Comparison of ENCODE assay signal across 8 mouse cellular contexts in the genomic region with DNA sequence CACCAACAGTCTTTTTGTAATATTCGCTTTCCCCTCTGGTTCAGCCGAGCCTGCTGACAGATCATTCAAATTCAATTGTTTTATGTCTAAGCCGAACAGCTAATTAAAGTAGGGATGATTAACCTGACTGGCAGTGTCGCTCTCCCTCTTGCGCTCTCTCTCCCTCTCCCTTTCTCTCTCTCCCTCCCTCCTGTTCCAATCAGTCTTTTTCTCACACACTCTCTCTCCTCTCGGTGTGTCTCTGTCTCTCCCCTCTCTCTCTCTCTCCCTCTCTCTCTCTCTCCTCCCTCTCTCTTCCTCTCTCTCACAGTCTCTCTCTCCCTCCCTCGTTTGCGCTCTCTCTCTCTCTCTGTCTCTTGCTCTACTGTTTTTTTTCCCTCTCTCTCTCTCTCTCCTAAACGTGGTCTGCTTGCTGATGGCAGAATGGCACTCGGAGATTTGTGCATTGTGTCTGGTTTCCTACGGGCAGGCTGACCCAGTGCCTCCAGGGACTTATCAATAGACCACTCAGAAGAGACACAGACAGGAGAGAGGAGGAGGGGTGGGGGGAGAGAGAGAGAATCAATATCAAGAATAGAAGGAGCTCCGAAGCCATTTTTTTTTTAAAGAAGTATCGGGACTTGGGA.
A peak's percentile ranks its signal among the peaks of the same experiment; 100 is the strongest.
DNase-seq lines count a peak whose midpoint lies in the region; ATAC-seq and TF ChIP-seq lines count a peak whose summit lies in the region.

No protein-coding gene starts in this region.

- no peak for TF ChIP-seq CTCF in embryonic fibroblast, embryonic 13.5 days (IDR thresholded peaks at IDR 0.05; ENCODE audit: borderline replicate concordance, insufficient read depth, low read length)
- TF ChIP-seq CTCF in olfactory bulb, adult 2 months (IDR thresholded peaks at IDR 0.05; ENCODE audit: insufficient read depth, low read depth, low read length): no peak

- H3K36me3 ChIP-seq in heart, embryonic 13.5 days: no peaks in the 10 kb centered on the region
- no peaks in the 10 kb centered on the region for H3K36me3 ChIP-seq in limb, embryonic 12.5 days

- H3K4me2 ChIP-seq in heart, embryonic 13.5 days: peak overlapping the region; percentile 85
- H3K4me2 ChIP-seq in limb, embryonic 12.5 days: peak overlapping the region; percentile 70

- H3K27me3 ChIP-seq in heart, embryonic 13.5 days (replicated peaks): no peaks in the 10 kb centered on the region
- H3K27me3 ChIP-seq in limb, embryonic 12.5 days: peaks cover 10% of the 10 kb centered on the region

- H3K4me1 ChIP-seq in heart, embryonic 13.5 days: peaks cover 59% of the 10 kb centered on the region
- peaks cover 5% of the 10 kb centered on the region for H3K4me1 ChIP-seq in embryonic fibroblast, embryonic 13.5 days (ENCODE audit: control insufficient read depth, insufficient read depth, low read length)
- peaks cover 28% of the 10 kb centered on the region for H3K4me1 ChIP-seq in limb, embryonic 12.5 days (replicated peaks)
- peaks cover 4% of the 10 kb centered on the region for H3K4me1 ChIP-seq in olfactory bulb, adult 2 months (ENCODE audit: control insufficient read depth, insufficient read depth, low read length)

- H3K4me3 ChIP-seq in heart, embryonic 13.5 days: peak overlapping the region; percentile 63
- H3K4me3 ChIP-seq in embryonic fibroblast, embryonic 13.5 days (ENCODE audit: insufficient read depth, low read length): peak overlapping the region; percentile 41
- H3K4me3 ChIP-seq in limb, embryonic 12.5 days (replicated peaks): peak overlapping the region; percentile 37
- H3K4me3 ChIP-seq in olfactory bulb, adult 2 months (ENCODE audit: insufficient read depth, low read depth, low read length): peak overlapping the region; percentile 48

- H3K9me3 ChIP-seq in heart, embryonic 13.5 days: no peaks in the 10 kb centered on the region
- no peaks in the 10 kb centered on the region for H3K9me3 ChIP-seq in limb, embryonic 12.5 days

- TF ChIP-seq POLR2A in embryonic fibroblast, embryonic 13.5 days (IDR thresholded peaks at IDR 0.05; ENCODE audit: low read depth, low read length): no peak
- TF ChIP-seq POLR2A in olfactory bulb, adult 2 months (IDR thresholded peaks at IDR 0.05; ENCODE audit: insufficient read depth, low read depth, low read length): no peak

- intact Hi-C loops in heart, postnatal 10 days (cut with DNase I): loop anchor here (5.0 kb wide), 1 partner anchor 41 kb away; no protein-coding TSS in a partner anchor

- no peak for DNase-seq in heart, postnatal 10 days
- peak; percentile 81 for DNase-seq in brain, adult 2 months (ENCODE audit: low read depth, low spot score)
- DNase-seq in gastrocnemius, postnatal 4 days (ENCODE audit: low spot score in 2 of 2): no peak
- DNase-seq in left cerebral cortex, adult 9 months (ENCODE audit: low spot score in 2 of 2): no peak

- H3K27ac ChIP-seq in heart, embryonic 13.5 days (replicated peaks): peak overlapping the region; percentile 93
- no peak overlapping the region for H3K27ac ChIP-seq in embryonic fibroblast, embryonic 13.5 days (ENCODE audit: insufficient read depth, low read length)
- no peak overlapping the region for H3K27ac ChIP-seq in limb, embryonic 12.5 days
- peak overlapping the region; percentile 99 for H3K27ac ChIP-seq in olfactory bulb, adult 2 months (ENCODE audit: insufficient read depth, low read depth, low read length)

- H3K9ac ChIP-seq in heart, embryonic 13.5 days: peak overlapping the region; percentile 90
- H3K9ac ChIP-seq in limb, embryonic 12.5 days (replicated peaks): peak overlapping the region; percentile 24

- 5% methylated on average over 13 of the region's 13 CpGs for WGBS in heart, embryonic 13.5 days
- 9% methylated on average over 13 of the region's 13 CpGs for WGBS in limb, embryonic 12.5 days
- WGBS in olfactory bulb, adult 2 months: 12% methylated on average over 13 of the region's 13 CpGs

- ATAC-seq in heart, embryonic 13.5 days (ENCODE audit: extremely low read depth, insufficient number of reproducible peaks, low FRiP score, low TSS enrichment): no peak
- no peak for ATAC-seq in limb, embryonic 12.5 days (ENCODE audit: insufficient number of reproducible peaks, insufficient read depth, low FRiP score, low TSS enrichment, low read depth)

Comparison
In these comparisons a context has a peak if more than half of its experiments do, and no peak if none do; other contexts are left out.
1. H3K27ac ChIP-seq: peak in heart, embryonic 13.5 days (single experiment) and olfactory bulb, adult 2 months (single experiment); none in embryonic fibroblast, embryonic 13.5 days (single experiment) and limb, embryonic 12.5 days (single experiment).
2. Peak in every context shown above with its lines, with median percentiles within 50 percentile points of each other: H3K4me3 ChIP-seq.